Mouse (Mus musculus) stomach, embryonic 14.5 days (tissue): ENCODE data around the gene Gm6588. TPM values are rescaled to one million over a fixed set of nuclear protein-coding genes. Genes with fewer than 3 reads are reported as not detected.
A peak's percentile ranks its signal among the peaks of the same experiment; 100 is the strongest.

Source experiments
- ATAC-seq: fragments of 200-750 bp; cut with Nextera tagmentation; 2 replicates; pipeline ENCODE4 v1.8.0; 2017; ENCODE audit warnings: low read depth, moderate TSS enrichment; ENCODE audit not compliant: insufficient number of reproducible peaks, insufficient read depth, low FRiP score
- H3K27ac ChIP-seq: fragments of 300-500 bp; sonication (generic); 2 replicates; pipeline ENCODE4 v1.5.1; 2014; ENCODE audit warnings: mild to moderate bottlenecking, low read length, moderate library complexity, mixed read lengths
- H3K27me3 ChIP-seq: fragments of 300-500 bp; sonication (generic); 2 replicates; pipeline ENCODE4 v1.6.1; 2014; ENCODE audit warnings: low read length, control low read depth, mixed read lengths; ENCODE audit not compliant: control insufficient read depth, insufficient read depth
- H3K36me3 ChIP-seq: fragments of 300-500 bp; sonication (generic); 2 replicates; pipeline ENCODE4 v1.6.1; 2014; ENCODE audit warnings: mild to moderate bottlenecking, control low read depth, low read length, moderate library complexity, mixed read lengths; ENCODE audit not compliant: control insufficient read depth, insufficient read depth
- H3K4me1 ChIP-seq: fragments of 300-500 bp; sonication (generic); 2 replicates; pipeline ENCODE4 v1.6.1; 2014; ENCODE audit warnings: low read length, control low read depth, mixed read lengths; ENCODE audit not compliant: control insufficient read depth, insufficient read depth
- H3K4me2 ChIP-seq: fragments of 300-500 bp; sonication (generic); replicated peaks from 2 replicates; pipeline ENCODE4 v1.6.1; 2014; ENCODE audit warnings: low read depth, low read length, control low read depth
- H3K4me3 ChIP-seq: fragments of 300-500 bp; sonication (generic); 2 replicates; pipeline ENCODE4 v1.5.1; 2014; ENCODE audit warnings: low read depth, low read length, control low read depth
- H3K9ac ChIP-seq: fragments of 300-500 bp; sonication (generic); replicated peaks from 2 replicates; pipeline ENCODE4 v1.6.1; 2014; ENCODE audit warnings: low read depth, mild to moderate bottlenecking, control low read depth, low read length, moderate library complexity, mixed read lengths
- H3K9me3 ChIP-seq: fragments of 300-500 bp; sonication (generic); 2 replicates; pipeline ENCODE4 v1.6.1; 2016; ENCODE audit warnings: low read depth, low read length, control low read depth; ENCODE audit not compliant: control insufficient read depth
- WGBS: fragments of 180-500 bp; shearing (Covaris S2); extraction: QIAGEN DNeasy Blood & Tissue Kit; methylation state at CpG from one replicate; pipeline ENCODE4 v1.1.7; 2014; 5-methylcytosine and 5-hydroxymethylcytosine counted together
- polyA plus RNA-seq: library from polyadenylated mRNA; unstranded; fragments of >200 nt; fragmentation: Nextera tagmentation; extraction: Ambion mirVana; gene quantifications from 2 replicates; pipeline ENCODE4 v1.2.1, GENCODE M21; 2014

Gm6588 gene
- polyA plus RNA-seq, 1 experiment from 2014 or later = not detected

DNA sequence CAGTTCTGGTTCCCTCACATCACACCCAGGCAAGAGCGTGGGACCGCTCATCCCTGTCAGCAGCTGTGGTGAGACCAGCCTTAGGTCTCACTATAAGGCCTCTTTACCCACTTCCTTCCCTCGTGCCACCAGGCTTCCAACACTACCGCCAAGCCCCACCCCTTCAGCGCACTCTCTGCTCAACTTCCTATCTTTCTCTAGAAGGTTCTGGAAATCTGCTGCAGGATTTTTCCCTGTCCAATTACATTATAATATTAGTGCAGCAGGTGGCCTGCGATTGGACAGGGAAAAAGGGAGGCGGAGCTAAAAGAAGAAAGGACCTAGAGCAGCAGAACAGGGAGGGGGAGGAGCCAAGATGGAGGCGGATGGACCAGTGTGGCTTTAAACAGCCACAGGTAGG is 33.8 kb downstream of the Gm6588 start:
- H3K9me3 ChIP-seq = no peaks in the 10 kb centered on the region
- no peaks in the 10 kb centered on the region for H3K27me3 ChIP-seq
- 84% methylated on average over 8 of the region's 8 CpGs for WGBS
- no peak for ATAC-seq
- no peaks in the 10 kb centered on the region for H3K36me3 ChIP-seq
- H3K9ac ChIP-seq = no peak overlapping the region
- H3K27ac ChIP-seq = no peak overlapping the region
- no peak overlapping the region for H3K4me2 ChIP-seq
- H3K4me3 ChIP-seq = no peak overlapping the region
- H3K4me1 ChIP-seq = no peaks in the 10 kb centered on the region

- no peaks in the 10 kb centered on the region for H3K36me3 ChIP-seq
- H3K27ac ChIP-seq = no peak overlapping the region
- no peak overlapping the region for H3K4me2 ChIP-seq
- H3K4me1 ChIP-seq = no peaks in the 10 kb centered on the region
- H3K9me3 ChIP-seq = no peaks in the 10 kb centered on the region
- no peak overlapping the region for H3K4me3 ChIP-seq
- ATAC-seq = no peak
- 30% methylated on average over 13 of the region's 13 CpGs for WGBS
- H3K27me3 ChIP-seq = no peaks in the 10 kb centered on the region
- no peak overlapping the region for H3K9ac ChIP-seq
These were observed 35.9 kb downstream of the Gm6588 start for GRCm38 (mm10) chr5:112484924-112485715.

GRCm38 (mm10) chr5:112486415-112486814 is 37.2 kb downstream of the Gm6588 start:
- H3K27ac ChIP-seq = no peak overlapping the region
- 67% methylated on average over 5 of the region's 5 CpGs for WGBS
- no peak overlapping the region for H3K4me3 ChIP-seq
- H3K4me1 ChIP-seq = no peaks in the 10 kb centered on the region
- no peak for ATAC-seq
- H3K27me3 ChIP-seq = no peaks in the 10 kb centered on the region
- no peaks in the 10 kb centered on the region for H3K9me3 ChIP-seq
- H3K4me2 ChIP-seq = no peak overlapping the region
- no peaks in the 10 kb centered on the region for H3K36me3 ChIP-seq
- H3K9ac ChIP-seq = no peak overlapping the region

- no peak for ATAC-seq
- Histone ChIP-seq H3K9me3 (no peaks in the 10 kb centered on the region), H3K4me1 (no peaks in the 10 kb centered on the region), H3K27ac (no peak overlapping the region), H3K4me2 (no peak overlapping the region), H3K9ac (no peak overlapping the region), H3K36me3 (no peaks in the 10 kb centered on the region), H3K27me3 (no peaks in the 10 kb centered on the region), H3K4me3 (no peak overlapping the region)
- WGBS = 72% methylated on average over 1 of the region's 1 CpGs
These were observed 38.3 kb downstream of the Gm6588 start for GRCm38 (mm10) chr5:112487504-112487903.

DNA sequence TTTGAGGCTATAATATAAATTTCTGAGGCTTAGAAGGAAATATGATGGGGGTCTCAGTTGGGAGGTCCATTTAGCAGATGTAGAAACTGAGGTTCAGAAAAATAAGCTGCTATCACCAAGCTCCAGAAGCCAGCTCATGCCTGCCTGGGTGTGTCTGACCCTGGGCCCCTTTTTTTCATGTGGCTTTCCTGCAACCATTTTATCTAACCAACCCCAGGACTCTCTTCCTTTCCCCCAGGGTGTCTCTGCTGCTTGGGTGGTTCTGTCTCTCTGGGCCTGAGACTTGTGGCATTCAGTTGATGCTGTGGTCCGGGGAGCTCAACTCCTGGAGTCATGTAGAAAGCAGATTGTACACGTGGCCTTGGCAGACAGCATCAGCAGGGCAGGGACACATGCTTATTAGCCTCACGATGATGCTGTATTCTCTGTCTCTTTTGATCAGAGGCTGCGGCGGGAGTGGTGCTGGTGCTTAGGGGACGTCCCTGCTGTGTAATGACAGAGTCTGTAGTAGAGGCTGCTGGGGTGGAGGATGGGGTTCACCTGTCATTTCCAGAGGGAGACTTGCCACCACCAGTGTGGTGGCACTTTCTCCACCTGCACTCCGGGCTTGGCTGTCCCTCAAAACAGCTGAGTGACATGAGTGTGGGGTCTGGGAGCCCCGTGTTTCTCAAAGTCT is 39.0 kb downstream of the Gm6588 start:
- Histone ChIP-seq H3K4me2 (no peak overlapping the region), H3K9ac (no peak overlapping the region), H3K27me3 (no peaks in the 10 kb centered on the region), H3K9me3 (no peaks in the 10 kb centered on the region), H3K36me3 (no peaks in the 10 kb centered on the region), H3K4me1 (no peaks in the 10 kb centered on the region), H3K27ac (no peak overlapping the region), H3K4me3 (no peak overlapping the region)
- ATAC-seq = no peak; the same call in 1 of the 2 replicates
- 75% methylated on average over 8 of the region's 8 CpGs for WGBS

- no peaks in the 10 kb centered on the region for H3K9me3 ChIP-seq
- H3K4me2 ChIP-seq = no peak overlapping the region
- no peaks in the 10 kb centered on the region for H3K27me3 ChIP-seq
- H3K27ac ChIP-seq = no peak overlapping the region
- no peak for ATAC-seq
- no peak overlapping the region for H3K9ac ChIP-seq
- WGBS = 47% methylated on average over 11 of the region's 11 CpGs
- no peaks in the 10 kb centered on the region for H3K4me1 ChIP-seq
- H3K4me3 ChIP-seq = no peak overlapping the region
- H3K36me3 ChIP-seq = no peaks in the 10 kb centered on the region
These were observed 42.3 kb downstream of the Gm6588 start for GRCm38 (mm10) chr5:112491489-112491888.

DNA sequence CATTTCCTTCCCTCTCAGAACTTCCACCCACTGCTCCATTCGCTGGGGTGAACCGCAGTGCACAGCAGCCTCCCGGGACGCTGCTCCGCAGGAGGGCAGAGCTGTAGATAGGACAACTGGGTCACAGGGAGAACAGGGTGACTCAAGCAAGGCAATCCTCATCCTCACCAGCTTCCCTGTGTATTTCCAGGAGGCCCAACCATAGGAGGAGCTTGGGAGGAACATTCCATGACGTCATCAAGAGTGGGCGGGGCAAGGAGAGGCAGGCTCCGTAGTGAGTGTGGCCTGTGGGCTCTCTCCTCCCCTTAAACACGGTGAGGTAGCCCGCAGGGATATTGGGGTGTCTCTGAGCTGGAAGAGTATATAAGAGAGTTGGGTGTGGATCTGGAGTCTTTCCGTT is 44.3 kb downstream of the Gm6588 start:
- no peak overlapping the region for H3K4me3 ChIP-seq
- 29% methylated on average over 11 of the region's 11 CpGs for WGBS
- no peaks in the 10 kb centered on the region for H3K4me1 ChIP-seq
- H3K27ac ChIP-seq = no peak overlapping the region
- H3K9ac ChIP-seq = no peak overlapping the region
- no peaks in the 10 kb centered on the region for H3K27me3 ChIP-seq
- peak; percentile 11; the same call in 1 of the 2 replicates for ATAC-seq
- H3K36me3 ChIP-seq = no peaks in the 10 kb centered on the region
- H3K9me3 ChIP-seq = no peaks in the 10 kb centered on the region
- no peak overlapping the region for H3K4me2 ChIP-seq

DNA sequence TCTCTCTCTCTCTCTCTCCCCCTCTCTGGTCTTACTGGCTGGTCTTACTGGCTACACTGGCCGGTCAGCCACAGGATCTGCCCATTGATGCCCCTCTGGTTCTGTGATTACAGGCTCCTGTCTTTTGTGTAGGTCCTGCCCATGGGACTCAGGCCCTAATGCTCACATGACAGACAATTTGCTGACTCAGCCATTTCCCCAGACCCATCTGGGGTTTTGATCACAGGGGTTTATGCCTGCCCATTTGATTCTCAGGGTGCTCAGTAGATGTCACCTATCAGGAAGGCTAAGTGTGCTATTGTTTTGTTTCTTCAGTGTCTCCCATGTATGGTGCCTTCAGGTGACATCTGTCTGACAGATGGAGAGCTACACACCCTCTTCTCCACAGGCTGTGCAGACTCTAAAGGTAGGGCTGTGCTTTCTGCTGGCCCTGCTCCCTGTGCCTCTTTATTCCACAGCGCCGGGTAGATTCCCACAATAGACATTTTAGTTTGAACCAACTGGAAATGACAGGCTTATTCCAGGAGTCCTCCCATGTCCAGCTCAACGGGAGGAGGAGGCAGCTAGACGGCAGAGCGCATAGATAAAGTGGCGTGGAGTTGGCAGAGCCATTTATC is 47.6 kb downstream of the Gm6588 start:
- no peak for ATAC-seq

More for the DNA sequence above, 47.6 kb downstream of the Gm6588 start:
- H3K4me2 ChIP-seq = no peak overlapping the region
- no peaks in the 10 kb centered on the region for H3K9me3 ChIP-seq
- no peaks in the 10 kb centered on the region for H3K4me1 ChIP-seq
- H3K36me3 ChIP-seq = no peaks in the 10 kb centered on the region
- no peak overlapping the region for H3K9ac ChIP-seq
- H3K27me3 ChIP-seq = no peaks in the 10 kb centered on the region
- WGBS = 62% methylated on average over 7 of the region's 7 CpGs
- H3K27ac ChIP-seq = no peak overlapping the region
- H3K4me3 ChIP-seq = no peak overlapping the region
